Comparison of ENCODE assay signal across 34 mouse cellular contexts in genomic region chr5:103624831-103625230, GRCm38 (mm10). TPM values are rescaled to one million over a fixed set of nuclear protein-coding genes. Genes with fewer than 3 reads are reported as not detected.
"Had no signal": no experiment of that assay in that cellular context is flagged by ENCODE, and none has a peak within 500 bp of the region (broad histone marks: within the 10 kb centered on the region; RNA-seq: fewer than 3 reads in every experiment).

No protein-coding gene starts in this region.

- DNase-seq: gastrocnemius, postnatal 10 days; gastrocnemius, postnatal 25 days; heart, adult 2 months; heart, postnatal 4 days; kidney, adult 11 months; kidney, adult 2 months; kidney, adult 9 months; kidney, postnatal 14 days; kidney, postnatal 36 days; liver; liver, embryonic 13.5 days had no signal

- H3K9me3 ChIP-seq: heart, embryonic 13.5 days; heart, embryonic 15.5 days; hindbrain, embryonic 10.5 days; hindbrain, embryonic 12.5 days; kidney, embryonic 15.5 days; limb, embryonic 10.5 days; limb, embryonic 12.5 days; liver, embryonic 13.5 days had no signal

- H3K27me3 ChIP-seq: heart, embryonic 13.5 days; heart, embryonic 15.5 days; hindbrain, embryonic 12.5 days; kidney, embryonic 15.5 days; limb, embryonic 12.5 days; liver, embryonic 13.5 days had no signal

- H3K4me3 ChIP-seq: heart, adult 2 months; heart, embryonic 13.5 days; heart, embryonic 15.5 days; hindbrain, embryonic 10.5 days; hindbrain, embryonic 12.5 days; kidney, embryonic 15.5 days; left cerebral cortex, adult 2 months; limb, embryonic 10.5 days; limb, embryonic 12.5 days; liver, embryonic 13.5 days had no signal

- H3K4me2 ChIP-seq: heart, embryonic 11.5 days; heart, embryonic 13.5 days; heart, embryonic 15.5 days; hindbrain, embryonic 12.5 days; hindbrain, embryonic 14.5 days; kidney, embryonic 15.5 days; limb, embryonic 12.5 days; liver, embryonic 11.5 days; liver, embryonic 13.5 days had no signal

- H3K9ac ChIP-seq: heart, embryonic 13.5 days; heart, embryonic 15.5 days; hindbrain, embryonic 12.5 days; hindbrain, embryonic 14.5 days; kidney, embryonic 15.5 days; limb, embryonic 12.5 days; liver, embryonic 13.5 days had no signal

- H3K27ac ChIP-seq: heart, adult 2 months; heart, embryonic 13.5 days; heart, embryonic 15.5 days; hindbrain, embryonic 10.5 days; hindbrain, embryonic 12.5 days; hindbrain, embryonic 14.5 days; kidney, embryonic 15.5 days; kidney, postnatal 0 days; left cerebral cortex, adult 2 months; limb, embryonic 10.5 days; limb, embryonic 12.5 days; liver, embryonic 13.5 days had no signal

- H3K36me3 ChIP-seq: heart, embryonic 13.5 days; heart, embryonic 15.5 days; hindbrain, embryonic 10.5 days; hindbrain, embryonic 12.5 days; kidney, embryonic 15.5 days; limb, embryonic 10.5 days; limb, embryonic 12.5 days; liver, embryonic 13.5 days had no signal

- ATAC-seq: hindbrain, embryonic 16.5 days; intestine, embryonic 16.5 days had no signal

- H3K4me1 ChIP-seq: liver, embryonic 13.5 days had no signal

RNA-seq across cellular contexts. Expression of gene Slc10a6, which starts 4.4 kb away (rescaled TPM):
- total RNA-seq: granulocyte monocyte progenitor cell, adult 5-6 weeks; layer of hippocampus, adult 18-20 months had no signal
- polyA plus RNA-seq: limb, embryonic 10.5 days; liver, embryonic 13.5 days had no signal

RNA-seq across cellular contexts. Expression of gene 1700016H13Rik, which starts 31.0 kb away (rescaled TPM):
- total RNA-seq: gastrocnemius, postnatal 4 days; heart, adult 2 months; heart, postnatal 25 days; layer of hippocampus, adult 18-20 months; layer of hippocampus, adult 8-10 months; layer of hippocampus, postnatal 10 days; layer of hippocampus, postnatal 25 days; left cerebral cortex, adult 2 months; left cerebral cortex, postnatal 14 days; left cerebral cortex, postnatal 36 days had no signal
- polyA plus RNA-seq: heart, embryonic 11.5 days; hindbrain, embryonic 12.5 days; intestine, embryonic 16.5 days; kidney, adult 2 months; kidney, embryonic 15.5 days had no signal
